Mouse (Mus musculus) lung, postnatal 0 days (tissue): ENCODE data around the gene Cds2. TPM values are rescaled to one million over a fixed set of nuclear protein-coding genes. Genes with fewer than 3 reads are reported as not detected.
"Not testable (repeated sequence)": the region's sequence is repeated elsewhere in the genome, so short reads cannot be mapped to it uniquely, and the experiment has no call there.

Experiments used
- ATAC-seq: fragments of 200-750 bp; cut with Nextera tagmentation; 2 replicates; pipeline ENCODE4 v1.8.0; 2017; ENCODE audit warnings: moderate library complexity
- DNase-seq: peaks from one replicate; pipeline ENCODE4 v3.0.0-alpha.2; 2016; ENCODE audit warnings: low spot score
- H3K27ac ChIP-seq: fragments of 300-500 bp; sonication (generic); 2 replicates; pipeline ENCODE4 v1.5.1; 2014; ENCODE audit warnings: antibody characterized with exemption, mild to moderate bottlenecking, low read length, mixed read lengths
- H3K27me3 ChIP-seq: fragments of 300-500 bp; sonication (generic); replicated peaks from 2 replicates; pipeline ENCODE4 v1.6.1; 2014; ENCODE audit warnings: low read length, mixed read lengths; ENCODE audit not compliant: insufficient read depth
- H3K36me3 ChIP-seq: fragments of 300-500 bp; sonication (generic); 2 replicates; pipeline ENCODE4 v1.6.1; 2014; ENCODE audit warnings: low read length, mixed read lengths; ENCODE audit not compliant: insufficient read depth
- H3K4me1 ChIP-seq: fragments of 300-500 bp; sonication (generic); 2 replicates; pipeline ENCODE4 v1.6.1; 2014; ENCODE audit warnings: antibody characterized with exemption, low read depth, low read length, mixed read lengths; ENCODE audit not compliant: insufficient read depth
- H3K4me2 ChIP-seq: fragments of 300-500 bp; sonication (generic); replicated peaks from 2 replicates; pipeline ENCODE4 v1.6.1; 2014; ENCODE audit warnings: low read depth, mild to moderate bottlenecking, low read length, moderate library complexity, mixed read lengths
- H3K4me3 ChIP-seq: fragments of 300-500 bp; sonication (generic); 2 replicates; pipeline ENCODE4 v1.5.1; 2014; ENCODE audit warnings: low read depth, low read length
- H3K9ac ChIP-seq: fragments of 300-500 bp; sonication (generic); replicated peaks from 2 replicates; pipeline ENCODE4 v1.6.1; 2014; ENCODE audit warnings: low read depth, mild to moderate bottlenecking
- H3K9me3 ChIP-seq: fragments of 300-500 bp; sonication (generic); 2 replicates; pipeline ENCODE4 v1.6.1; 2016; ENCODE audit warnings: low read length, mixed read lengths
- CTCF ChIP-seq: IDR thresholded peaks from 2 replicates; pipeline ENCODE4 v1.5.1; 2016; ENCODE audit warnings: antibody characterized with exemption, mild to moderate bottlenecking
- EP300 ChIP-seq: IDR thresholded peaks from 2 replicates; pipeline ENCODE4 v1.6.1; 2016; ENCODE audit warnings: antibody characterized with exemption, mild to moderate bottlenecking, control low read depth
- WGBS: fragments of 180-500 bp; shearing (Covaris S2); extraction: QIAGEN DNeasy Blood & Tissue Kit; methylation state at CpG from one replicate; pipeline ENCODE4 v1.1.7; 2014; 5-methylcytosine and 5-hydroxymethylcytosine counted together
- polyA plus RNA-seq: library from polyadenylated mRNA; unstranded; fragments of >200 nt; fragmentation: Nextera tagmentation; extraction: Ambion mirVana; gene quantifications from 2 replicates; pipeline ENCODE4 v1.2.1, GENCODE M21; 2015

Gene Cds2
- polyA plus RNA-seq, 1 experiment from 2014 or later: 32.3 TPM

- Histone ChIP-seq H3K9me3 (no peaks in the 10 kb centered on the region), H3K4me2 (no peak overlapping the region), H3K27me3 (no peaks in the 10 kb centered on the region), H3K27ac (no peak overlapping the region), H3K4me1 (no peaks in the 10 kb centered on the region), H3K9ac (no peak overlapping the region), H3K4me3 (no peak overlapping the region), H3K36me3 (no peaks in the 10 kb centered on the region)
- TF ChIP-seq EP300: no peak
- TF ChIP-seq CTCF: no peak
- DNase-seq: no peak
- 67% methylated on average over 7 of the region's 7 CpGs for WGBS
- ATAC-seq: no peak
These were observed 27.0 kb upstream of the Cds2 start for GRCm38 (mm10) chr2:132235975-132236374.

GRCm38 (mm10) chr2:132239434-132239833 lies 23.5 kb upstream of the Cds2 start:
- whole genome bisulfite sequencing: 64% methylated on average over 3 of the region's 3 CpGs

GRCm38 (mm10) chr2:132240457-132240856 lies 22.5 kb upstream of the Cds2 start:
- H3K4me2 ChIP-seq, H3K27me3 ChIP-seq, H3K4me1 ChIP-seq, H3K27ac ChIP-seq, H3K9ac ChIP-seq, H3K4me3 ChIP-seq, H3K9me3 ChIP-seq, H3K36me3 ChIP-seq: not testable (repeated sequence)
- WGBS: 23% methylated on average over 7 of the region's 10 CpGs
- ATAC-seq (peak; percentile 28; the same call in 1 of the 2 replicates), DNase-seq (peak; percentile 65)
- peak; percentile 71 for TF ChIP-seq CTCF

More at GRCm38 (mm10) chr2:132239434-132239833, 23.5 kb upstream of the Cds2 start:
- H3K4me3 ChIP-seq, H3K4me2 ChIP-seq, H3K4me1 ChIP-seq, H3K9me3 ChIP-seq, H3K27me3 ChIP-seq, H3K9ac ChIP-seq, H3K36me3 ChIP-seq, H3K27ac ChIP-seq: not testable (repeated sequence)
- 0 out of 2 replicates have a peak, but pooled peaks have one; percentile 26 for ATAC-seq
- peak; percentile 17 for DNase-seq

GRCm38 (mm10) chr2:132243370-132243769 lies 19.6 kb upstream of the Cds2 start:
- Histone ChIP-seq H3K4me2 (no peak overlapping the region), H3K9me3 (no peaks in the 10 kb centered on the region), H3K27ac (no peak overlapping the region), H3K4me1 (peaks cover 5% of the 10 kb centered on the region), H3K27me3 (no peaks in the 10 kb centered on the region), H3K9ac (no peak overlapping the region), H3K4me3 (no peak overlapping the region), H3K36me3 (no peaks in the 10 kb centered on the region)
- 88% methylated on average over 3 of the region's 3 CpGs for WGBS
- no peak for DNase-seq
- TF ChIP-seq EP300 (no peak), CTCF (no peak)
- no peak for ATAC-seq

GRCm38 (mm10) chr2:132247539-132248313 lies 15.2 kb upstream of the Cds2 start, which contains the start of gene Tmem230:
Gene Tmem230 (minus strand): TSS chr2:132247807.
- peak within 1 kb of the TSS; percentile 55 for H3K4me2 ChIP-seq
- TF ChIP-seq EP300 (no peak), CTCF (peak; percentile 51)
- no peaks in the 10 kb centered on the region for H3K9me3 ChIP-seq
- peak within 1 kb of the TSS; percentile 78 for H3K27ac ChIP-seq
- H3K36me3 ChIP-seq: peaks cover 9% of the 10 kb centered on the region; the same call in 1 of the 2 replicates
- H3K4me1 ChIP-seq: peaks cover 5% of the 10 kb centered on the region
- peak within 1 kb of the TSS; percentile 48 for H3K4me3 ChIP-seq
- peak; percentile 98 for DNase-seq
- ATAC-seq: peak; percentile 96
- WGBS: 6% methylated on average over 50 of the region's 50 CpGs
- no peaks in the 10 kb centered on the region for H3K27me3 ChIP-seq
- peak within 1 kb of the TSS; percentile 65 for H3K9ac ChIP-seq

DNA sequence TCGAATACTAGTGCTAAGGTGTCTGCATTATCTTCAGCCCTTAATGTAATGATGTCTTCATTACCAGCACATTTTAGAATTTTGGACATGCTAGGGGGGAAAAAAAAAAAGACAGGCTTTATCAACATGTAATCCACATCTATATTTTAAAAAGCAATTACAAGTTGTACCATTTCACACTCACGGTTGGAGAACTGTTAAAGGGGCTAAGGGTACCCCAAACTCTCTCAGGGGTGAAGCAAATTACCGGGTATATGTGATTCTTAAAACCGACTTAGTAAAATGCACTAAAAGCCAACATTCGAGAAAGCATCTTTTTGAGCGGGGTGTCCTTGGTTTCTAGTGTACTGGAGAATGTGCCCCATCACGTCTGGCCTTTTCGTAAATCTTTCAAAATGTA lies 11.0 kb upstream of the Cds2 start:
- Histone ChIP-seq H3K4me2 (peak overlapping the region; percentile 60), H3K4me3 (peak overlapping the region; percentile 64), H3K9me3 (no peaks in the 10 kb centered on the region), H3K4me1 (peaks cover 5% of the 10 kb centered on the region), H3K27ac (no peak overlapping the region), H3K36me3 (peaks cover 9% of the 10 kb centered on the region; the same call in 1 of the 2 replicates), H3K27me3 (no peaks in the 10 kb centered on the region), H3K9ac (peak overlapping the region; percentile 43; the same call in 1 of the 2 replicates)
- ATAC-seq (no peak), DNase-seq (no peak)
- TF ChIP-seq CTCF: no peak
- no peak for TF ChIP-seq EP300
- WGBS: 4% methylated on average over 8 of the region's 8 CpGs
